Mouse (Mus musculus) skeletal muscle tissue, adult 2 months (tissue): ENCODE measurements around the gene Scel.

Experiments
- DNase-seq: peaks from one replicate; pipeline ENCODE4 v3.0.0-alpha.2; 2012; ENCODE audit warnings: low read depth, low spot score

Scel gene

GRCm38 (mm10) chr14:103513473-103513811 lies 300 bp downstream of the Scel start:
- DNase-seq, result no peak

DNA sequence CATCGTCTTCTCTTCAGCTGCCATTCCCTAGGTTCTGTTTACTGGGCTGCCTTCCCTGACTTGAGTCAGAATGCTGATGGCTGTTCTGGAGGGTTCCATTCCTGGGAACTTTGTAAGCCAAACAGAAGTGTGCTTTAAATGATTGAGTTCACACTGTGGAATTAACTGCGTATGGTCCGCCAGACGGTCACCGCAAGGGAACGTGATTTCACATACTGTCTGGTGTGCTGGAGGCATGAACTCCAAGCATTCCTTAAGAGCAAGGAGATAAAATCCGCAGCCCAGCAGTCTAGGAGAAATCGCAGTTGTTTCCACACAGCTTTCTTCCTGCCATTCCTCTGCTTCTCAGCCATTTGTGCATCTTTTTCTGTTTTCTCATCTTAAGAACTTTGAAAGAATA lies 2.3 kb downstream of the Scel start:
- no peak for DNase-seq

DNA sequence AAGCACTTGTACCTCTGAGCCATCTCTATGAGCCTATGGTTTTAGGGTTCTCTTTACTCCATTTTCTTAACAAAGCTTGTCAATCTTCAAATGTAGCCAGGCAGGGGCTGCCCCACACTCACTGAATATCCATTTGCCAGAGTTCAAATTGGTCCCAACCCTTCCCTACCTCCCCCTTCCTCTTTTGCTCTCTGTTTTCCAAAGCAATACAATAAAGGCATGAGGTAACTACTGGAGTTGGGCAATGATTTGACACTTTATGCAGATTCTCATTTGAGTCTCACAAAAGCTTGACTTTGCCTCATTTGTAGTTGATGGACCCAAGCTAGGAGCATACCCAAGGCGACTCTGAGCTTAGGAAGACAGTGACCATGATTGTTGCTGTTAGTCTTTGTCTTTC lies 13.1 kb downstream of the Scel start:
- DNase-seq, result no peak

GRCm38 (mm10) chr14:103529733-103530367 lies 16.7 kb downstream of the Scel start:
- no peak for DNase-seq

- DNase-seq, result no peak
These were observed 18.7 kb downstream of the Scel start for GRCm38 (mm10) chr14:103531722-103532341.

DNA sequence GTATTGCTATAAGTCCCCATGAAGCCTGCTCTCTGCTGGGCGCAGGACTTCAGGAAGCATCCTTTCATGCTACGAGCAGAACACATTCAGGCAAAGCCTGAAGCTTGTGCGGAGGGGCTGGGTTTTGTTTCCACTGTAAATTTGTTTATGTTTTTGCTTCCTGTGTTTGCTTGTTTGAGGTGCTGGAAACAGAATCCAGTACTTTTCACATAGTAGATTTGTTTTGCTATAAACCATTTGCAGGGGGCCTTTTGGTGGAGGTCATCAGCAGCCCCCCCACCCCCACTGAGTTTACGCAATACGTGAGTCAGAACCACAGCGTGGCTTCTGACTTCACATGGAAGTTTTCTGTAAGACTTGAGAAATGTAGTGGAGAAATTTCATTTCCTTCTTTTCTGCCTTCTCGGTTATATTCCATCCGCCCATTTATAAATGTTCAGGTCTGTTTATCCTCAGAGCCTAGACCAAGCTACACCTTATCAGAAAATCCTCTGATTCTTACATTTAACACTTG lies 22.4 kb downstream of the Scel start:
- no peak for DNase-seq

DNA sequence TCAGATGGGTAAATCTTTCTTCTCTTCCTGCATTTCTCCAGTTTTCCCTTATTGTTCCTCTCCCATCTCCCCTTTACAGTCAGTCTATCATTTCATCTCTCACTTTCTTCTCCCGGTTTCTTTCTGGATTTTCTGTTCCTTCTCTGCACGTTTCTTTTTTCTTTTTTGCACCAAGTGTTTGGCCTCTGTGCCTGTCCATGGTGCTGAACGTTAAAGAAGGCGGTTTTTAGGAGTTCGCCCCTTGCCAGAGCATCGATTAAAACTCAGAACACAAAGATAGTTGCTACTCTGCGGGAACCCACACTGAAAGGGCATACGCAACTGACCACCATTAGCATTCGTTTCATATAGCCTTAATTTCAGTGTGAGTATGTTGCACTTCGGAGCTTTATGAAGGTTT lies 23.2 kb downstream of the Scel start:
- no peak for DNase-seq

- no peak for DNase-seq
These were observed 24.4 kb downstream of the Scel start for GRCm38 (mm10) chr14:103537355-103538056.

- DNase-seq, result no peak
These were observed 26.7 kb downstream of the Scel start for GRCm38 (mm10) chr14:103539796-103540195.

DNA sequence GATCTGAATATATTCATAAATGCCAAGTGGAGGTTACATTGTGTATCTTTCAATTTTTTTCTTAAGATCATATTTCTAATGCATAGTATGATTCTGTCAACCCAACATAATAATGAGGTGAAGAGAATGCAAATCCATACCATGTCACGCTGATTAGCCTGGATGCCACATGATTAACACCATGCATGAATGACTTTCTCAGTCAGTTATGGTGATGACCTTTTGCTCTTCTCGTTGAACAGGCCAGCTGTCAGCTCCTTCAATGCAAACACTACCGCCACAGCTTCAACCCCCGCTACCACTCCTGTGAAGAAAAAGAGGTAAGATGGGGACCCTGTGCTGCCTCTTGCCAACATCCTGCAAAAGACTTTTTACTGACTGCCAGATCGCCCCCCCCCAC lies 28.5 kb downstream of the Scel start:
- no peak for DNase-seq

DNA sequence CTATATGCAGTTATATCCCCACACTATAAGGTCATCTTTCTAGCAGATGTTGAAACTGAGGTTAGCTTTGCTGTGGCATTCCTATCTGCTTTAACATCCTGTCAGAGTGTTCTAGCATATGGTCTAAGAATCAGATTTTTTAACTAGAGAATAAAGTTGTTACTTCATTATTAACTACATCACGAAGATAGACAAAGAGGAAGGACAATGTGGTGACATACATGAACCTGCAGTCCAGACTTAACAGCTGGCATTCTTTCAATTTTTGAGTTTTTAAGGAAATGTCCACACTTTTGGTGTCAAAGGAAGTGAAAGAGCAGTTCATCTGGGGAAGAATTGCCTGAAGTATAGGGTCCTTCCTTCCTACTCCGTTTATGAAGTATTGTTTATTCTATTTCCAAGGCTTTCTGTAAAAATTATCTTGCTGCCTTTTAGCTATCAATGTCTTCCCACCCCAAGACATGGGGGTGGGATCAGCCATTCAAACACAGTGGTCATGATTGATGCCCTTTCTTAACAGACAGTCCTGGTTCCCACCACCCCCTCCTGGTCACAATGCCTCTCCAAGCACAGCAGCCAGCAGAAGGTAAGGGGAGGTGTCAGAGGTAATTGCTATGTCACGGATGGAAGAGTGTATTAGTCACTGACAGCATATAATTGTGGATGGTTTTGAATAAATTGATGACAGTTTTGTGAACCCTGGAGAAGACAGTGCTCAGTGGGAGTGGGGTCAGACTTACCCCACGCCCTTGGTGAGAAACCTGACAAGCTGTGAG lies 30.4 kb downstream of the Scel start:
- DNase-seq, result no peak

DNA sequence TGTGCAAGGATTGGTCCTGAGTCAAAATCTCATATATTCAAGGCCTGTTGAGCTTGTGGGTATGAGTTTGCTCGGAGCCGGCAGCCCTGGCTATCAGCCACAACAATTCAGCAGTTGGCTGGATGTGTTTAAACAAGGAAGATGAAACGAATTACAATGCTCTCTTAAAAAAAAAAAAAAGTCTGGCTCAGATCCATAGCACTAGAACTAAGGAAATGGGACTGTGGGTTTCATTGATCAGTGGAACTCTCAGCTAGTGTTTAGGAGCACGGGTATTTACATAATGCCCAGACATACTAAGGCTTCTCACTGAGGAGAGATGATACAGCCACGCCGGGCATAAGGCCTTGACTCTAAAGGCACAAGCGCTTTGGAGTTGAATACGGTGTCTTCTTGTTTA lies 32.6 kb downstream of the Scel start:
- no peak for DNase-seq

DNA sequence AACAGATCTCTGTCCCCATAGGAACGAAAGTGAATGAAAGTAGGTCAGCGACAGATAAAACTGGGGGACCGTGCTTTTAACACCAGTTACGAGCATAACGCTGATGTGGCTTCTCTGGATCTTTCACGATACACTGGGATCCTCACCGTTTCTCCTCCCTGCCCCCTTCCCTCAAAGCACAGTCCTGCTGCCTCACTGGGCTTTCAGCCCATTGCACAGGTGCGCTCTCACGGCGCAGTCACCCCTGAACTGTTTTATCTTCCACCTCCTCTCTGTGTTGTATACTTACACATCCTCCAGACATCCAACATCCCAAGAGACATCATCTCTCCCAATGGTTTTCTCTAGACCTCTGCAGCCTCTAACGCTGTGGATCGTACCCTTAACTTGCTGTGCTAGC lies 33.1 kb downstream of the Scel start:
- DNase-seq, result no peak

DNA sequence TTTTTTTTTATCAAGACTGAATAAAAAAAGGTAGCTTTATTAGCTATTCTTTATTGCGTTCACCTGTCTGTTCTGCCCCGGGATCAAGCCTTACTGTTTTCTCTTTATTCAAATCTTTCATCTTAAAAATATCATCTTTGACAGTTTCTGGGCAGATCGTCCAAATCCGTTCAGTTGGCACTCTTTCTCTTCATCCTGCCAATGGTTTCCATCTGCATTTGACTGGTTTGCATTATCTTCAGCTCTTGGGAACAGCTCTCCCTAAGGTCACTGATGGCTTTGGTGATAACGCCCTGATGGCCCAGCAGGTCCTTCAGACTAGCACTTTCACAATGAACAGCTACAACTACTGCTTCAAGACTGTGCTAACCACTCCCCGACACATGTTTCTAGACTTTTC lies 35.1 kb downstream of the Scel start:
- DNase-seq, result no peak

GRCm38 (mm10) chr14:103550480-103550879 lies 37.3 kb downstream of the Scel start:
- peak; percentile 27 for DNase-seq

- no peak for DNase-seq
These were observed 37.8 kb downstream of the Scel start for GRCm38 (mm10) chr14:103550921-103551320.

GRCm38 (mm10) chr14:103551921-103552320 lies 38.8 kb downstream of the Scel start:
- no peak for DNase-seq

DNA sequence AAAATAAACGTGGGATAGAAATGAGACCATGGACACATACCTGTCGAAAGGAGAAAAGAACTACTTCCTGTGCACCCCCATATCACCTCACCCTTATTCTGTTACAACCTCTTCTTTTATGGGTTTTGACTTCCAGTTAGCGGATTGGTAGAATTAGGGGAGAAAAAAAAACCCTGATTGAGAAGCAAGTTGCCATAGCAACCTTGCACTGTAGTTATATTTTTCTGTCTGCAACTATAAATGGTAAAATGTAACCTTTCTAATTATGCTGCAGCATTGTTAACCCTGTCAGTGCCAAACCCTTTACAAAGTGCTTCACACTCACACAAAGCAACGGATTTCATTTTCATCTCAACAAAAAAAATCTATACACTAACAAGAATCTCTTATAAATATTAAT lies 39.2 kb downstream of the Scel start:
- no peak for DNase-seq

- DNase-seq, result no peak
These were observed 43.5 kb downstream of the Scel start for GRCm38 (mm10) chr14:103556609-103557008.

DNA sequence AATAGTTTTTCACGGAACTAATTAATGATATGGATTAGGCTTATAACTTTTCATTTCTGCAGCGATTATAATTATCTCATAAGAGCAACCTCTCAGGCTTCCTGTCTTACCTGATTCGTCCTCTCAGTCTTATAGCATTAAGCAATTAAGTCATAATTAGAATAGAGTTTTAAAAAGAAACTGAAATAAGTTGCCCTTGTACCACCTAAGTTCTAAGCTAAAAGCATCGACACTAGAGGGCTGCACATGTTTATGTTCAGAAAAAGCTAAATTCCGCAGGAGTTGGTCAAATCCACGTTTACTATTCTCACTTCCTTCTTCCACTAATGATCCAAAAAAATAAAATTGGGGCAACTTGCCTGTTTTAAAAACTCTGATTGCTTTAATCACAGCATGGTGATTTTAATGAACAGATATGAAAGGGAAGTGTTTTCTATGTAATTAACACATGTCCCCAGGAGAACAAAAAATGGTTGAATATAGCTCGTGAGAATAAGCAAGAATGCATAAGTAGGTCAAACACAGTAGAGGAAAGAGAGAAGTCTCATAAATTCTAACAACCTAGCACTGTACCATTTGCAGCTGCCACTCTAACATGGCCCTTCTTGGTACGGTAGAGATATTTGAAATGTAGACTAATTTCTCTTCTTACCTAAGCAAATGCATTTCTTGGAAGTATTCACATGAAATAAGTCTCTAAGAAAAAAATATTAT lies 48.4 kb downstream of the Scel start:
- no peak for DNase-seq

- DNase-seq, result no peak
These were observed 54.8 kb downstream of the Scel start for GRCm38 (mm10) chr14:103567957-103568356.

- DNase-seq, result no peak
These were observed 55.3 kb downstream of the Scel start for GRCm38 (mm10) chr14:103568433-103568832.
